Mouse (Mus musculus) hindbrain, embryonic 15.5 days (tissue): ENCODE measurements around the gene Med4. TPM values are rescaled to one million over a fixed set of nuclear protein-coding genes. Genes with fewer than 3 reads are reported as not detected.
A peak's percentile ranks its signal among the peaks of the same experiment; 100 is the strongest.

Experiments
- ATAC-seq: fragments of 200-750 bp; cut with Nextera tagmentation; 2 replicates; pipeline ENCODE4 v1.8.0; 2017; ENCODE audit warnings: low read depth, moderate number of reproducible peaks, moderate TSS enrichment; ENCODE audit not compliant: low FRiP score
- H3K27ac ChIP-seq: fragments of 300-500 bp; sonication (generic); replicated peaks from 2 replicates; pipeline ENCODE4 v1.5.1; 2015; ENCODE audit warnings: mild to moderate bottlenecking, inconsistent platforms
- H3K27me3 ChIP-seq: fragments of 300-500 bp; sonication (generic); 2 replicates; pipeline ENCODE4 v1.6.1; 2015; ENCODE audit warnings: control low read depth, inconsistent platforms
- H3K36me3 ChIP-seq: fragments of 300-500 bp; sonication (generic); 2 replicates; pipeline ENCODE4 v1.6.1; 2015; ENCODE audit warnings: control low read depth, inconsistent platforms
- H3K4me1 ChIP-seq: fragments of 300-500 bp; sonication (generic); replicated peaks from 2 replicates; pipeline ENCODE4 v1.6.1; 2015; ENCODE audit warnings: control low read depth, inconsistent platforms
- H3K4me2 ChIP-seq: fragments of 300-500 bp; sonication (generic); 2 replicates; pipeline ENCODE4 v1.6.1; 2015; ENCODE audit warnings: moderate library complexity, mild to moderate bottlenecking, inconsistent platforms
- H3K4me3 ChIP-seq: fragments of 300-500 bp; sonication (generic); 2 replicates; pipeline ENCODE4 v1.5.1; 2015; ENCODE audit warnings: mild to moderate bottlenecking, inconsistent platforms
- H3K9ac ChIP-seq: fragments of 300-500 bp; sonication (generic); 2 replicates; pipeline ENCODE4 v1.6.1; 2015; ENCODE audit warnings: inconsistent platforms
- H3K9me3 ChIP-seq: fragments of 300-500 bp; sonication (generic); 2 replicates; pipeline ENCODE4 v1.6.1; 2016; ENCODE audit warnings: control low read depth, inconsistent platforms
- WGBS: fragments of 180-500 bp; shearing (Covaris S2); methylation state at CpG from one replicate; pipeline ENCODE4 v1.1.7; 2015; 5-methylcytosine and 5-hydroxymethylcytosine counted together
- polyA plus RNA-seq: library from polyadenylated mRNA; unstranded; fragments of >200 nt; fragmentation: Nextera tagmentation; extraction: Ambion mirVana; gene quantifications from 2 replicates; pipeline ENCODE4 v1.2.1, GENCODE M21; 2015

Gene Med4
- polyA plus RNA-seq, 1 experiment from 2014 or later, result 78.7 TPM

DNA sequence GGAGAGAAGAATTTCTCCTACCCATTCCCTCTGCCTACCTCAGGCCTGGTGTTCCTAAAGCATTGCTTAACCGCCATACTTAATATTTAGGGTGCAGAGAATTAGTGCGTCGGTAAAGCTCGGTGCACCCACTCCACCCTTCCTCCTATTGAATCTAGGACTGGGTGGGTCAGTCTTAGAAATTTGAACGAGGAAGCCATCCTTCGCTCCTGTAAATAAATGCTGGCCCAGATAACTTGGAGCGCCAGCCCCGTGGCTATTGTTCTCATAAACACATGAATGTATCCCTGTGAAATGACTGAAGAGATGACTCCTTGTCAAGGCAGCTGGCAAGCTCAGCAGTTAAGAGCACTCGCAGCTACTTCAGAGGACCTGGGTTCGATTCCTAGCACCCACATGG is 32.7 kb upstream of the Med4 start:
- Histone ChIP-seq H3K9me3 (no peaks in the 10 kb centered on the region), H3K9ac (no peak overlapping the region), H3K4me2 (no peak overlapping the region), H3K4me1 (peaks cover 11% of the 10 kb centered on the region; the same call in 1 of the 2 replicates), H3K27me3 (no peaks in the 10 kb centered on the region), H3K27ac (no peak overlapping the region), H3K4me3 (no peak overlapping the region), H3K36me3 (no peaks in the 10 kb centered on the region)
- ATAC-seq, result no peak
- 93% methylated on average over 10 of the region's 10 CpGs for WGBS

DNA sequence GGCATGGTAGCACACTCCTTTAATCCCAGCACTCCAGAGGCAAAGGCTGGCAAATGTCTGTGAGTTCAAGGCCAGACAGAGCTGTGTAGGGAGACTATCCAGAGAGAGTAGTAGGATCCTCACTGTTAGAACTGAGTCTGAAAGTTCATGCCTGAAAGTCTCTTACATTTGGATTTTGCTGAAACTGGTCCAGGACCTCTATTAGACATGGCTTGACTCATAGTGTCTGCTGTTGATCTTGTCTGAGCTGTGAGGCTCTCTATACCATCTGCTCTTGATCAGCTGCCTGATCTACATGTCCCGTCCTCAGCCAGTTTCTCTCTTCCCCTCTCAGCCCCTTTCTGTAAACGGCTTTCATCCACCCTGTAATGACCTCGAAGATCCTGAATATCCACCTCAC is 31.5 kb upstream of the Med4 start:
- Histone ChIP-seq H3K4me3 (no peak overlapping the region), H3K9me3 (no peaks in the 10 kb centered on the region), H3K9ac (no peak overlapping the region), H3K27me3 (no peaks in the 10 kb centered on the region), H3K27ac (no peak overlapping the region), H3K4me1 (peaks cover 5% of the 10 kb centered on the region; the same call in 1 of the 2 replicates), H3K36me3 (no peaks in the 10 kb centered on the region), H3K4me2 (no peak overlapping the region)
- WGBS, result 81% methylated on average over 3 of the region's 3 CpGs
- no peak for ATAC-seq

DNA sequence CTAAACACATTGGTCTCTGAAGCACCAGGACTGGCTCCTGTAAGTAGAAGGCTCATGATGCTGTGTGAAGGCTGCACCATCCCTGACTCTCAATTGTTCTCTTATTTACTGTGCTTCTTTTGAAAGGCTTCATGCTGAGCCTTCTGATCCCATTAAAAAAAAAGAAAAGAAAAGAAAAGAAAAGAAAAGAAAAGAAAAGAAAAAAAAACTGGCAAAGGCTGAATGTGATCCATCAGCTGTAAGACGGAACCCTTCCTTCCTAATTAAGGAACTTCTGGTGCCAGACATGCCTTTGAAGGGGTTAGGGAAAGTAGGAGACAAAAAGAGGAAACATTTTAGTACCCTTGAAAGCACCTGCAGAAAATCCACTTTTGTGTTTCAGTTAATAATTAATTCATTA is 30.1 kb upstream of the Med4 start:
- Histone ChIP-seq H3K4me2 (no peak overlapping the region), H3K9ac (no peak overlapping the region), H3K9me3 (no peaks in the 10 kb centered on the region), H3K4me3 (no peak overlapping the region), H3K27me3 (no peaks in the 10 kb centered on the region), H3K27ac (no peak overlapping the region), H3K4me1 (peaks cover 5% of the 10 kb centered on the region; the same call in 1 of the 2 replicates), H3K36me3 (no peaks in the 10 kb centered on the region)
- 22% methylated on average over 1 of the region's 1 CpGs for WGBS
- ATAC-seq, result no peak

DNA sequence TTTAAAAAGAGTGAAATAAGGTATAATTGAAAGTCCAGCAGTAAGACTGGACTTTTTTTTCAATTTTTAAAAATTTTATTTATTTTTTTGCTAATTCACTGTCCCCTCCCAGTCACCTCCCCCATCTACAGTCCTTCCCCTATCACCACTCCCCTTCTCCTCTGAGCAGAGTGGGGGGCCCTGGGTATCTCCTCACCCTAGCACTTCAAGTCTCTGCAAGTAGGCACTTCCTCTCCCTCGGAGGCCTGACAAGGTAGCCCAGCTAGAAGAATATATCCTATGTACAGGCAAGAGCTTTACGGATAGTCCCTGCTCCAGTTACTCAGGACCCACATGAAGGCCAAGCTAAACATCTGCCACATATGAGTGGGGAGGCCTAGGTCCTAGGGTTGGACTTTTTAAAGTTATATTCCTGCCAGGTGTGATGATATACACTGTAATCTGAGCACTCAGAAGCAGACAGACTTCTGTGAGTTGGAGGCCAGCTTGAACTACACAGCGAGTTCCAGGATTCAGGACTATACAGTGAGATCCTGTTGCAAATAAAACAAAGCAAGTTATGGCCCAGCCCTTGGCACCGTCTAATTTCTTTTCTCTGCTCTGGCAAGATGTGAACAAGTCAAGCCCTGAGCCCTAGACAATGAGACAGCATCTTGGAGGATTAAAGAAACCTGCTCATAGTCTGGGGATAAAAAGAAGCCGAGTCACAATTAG is 26.2 kb upstream of the Med4 start:
- ATAC-seq, result no peak
- no peaks in the 10 kb centered on the region for H3K4me1 ChIP-seq
- H3K36me3 ChIP-seq, result no peaks in the 10 kb centered on the region
- WGBS, result 85% methylated on average over 5 of the region's 5 CpGs
- no peak overlapping the region for H3K4me3 ChIP-seq
- H3K27ac ChIP-seq, result no peak overlapping the region
- no peaks in the 10 kb centered on the region for H3K9me3 ChIP-seq
- H3K9ac ChIP-seq, result no peak overlapping the region
- H3K27me3 ChIP-seq, result no peaks in the 10 kb centered on the region
- no peak overlapping the region for H3K4me2 ChIP-seq

DNA sequence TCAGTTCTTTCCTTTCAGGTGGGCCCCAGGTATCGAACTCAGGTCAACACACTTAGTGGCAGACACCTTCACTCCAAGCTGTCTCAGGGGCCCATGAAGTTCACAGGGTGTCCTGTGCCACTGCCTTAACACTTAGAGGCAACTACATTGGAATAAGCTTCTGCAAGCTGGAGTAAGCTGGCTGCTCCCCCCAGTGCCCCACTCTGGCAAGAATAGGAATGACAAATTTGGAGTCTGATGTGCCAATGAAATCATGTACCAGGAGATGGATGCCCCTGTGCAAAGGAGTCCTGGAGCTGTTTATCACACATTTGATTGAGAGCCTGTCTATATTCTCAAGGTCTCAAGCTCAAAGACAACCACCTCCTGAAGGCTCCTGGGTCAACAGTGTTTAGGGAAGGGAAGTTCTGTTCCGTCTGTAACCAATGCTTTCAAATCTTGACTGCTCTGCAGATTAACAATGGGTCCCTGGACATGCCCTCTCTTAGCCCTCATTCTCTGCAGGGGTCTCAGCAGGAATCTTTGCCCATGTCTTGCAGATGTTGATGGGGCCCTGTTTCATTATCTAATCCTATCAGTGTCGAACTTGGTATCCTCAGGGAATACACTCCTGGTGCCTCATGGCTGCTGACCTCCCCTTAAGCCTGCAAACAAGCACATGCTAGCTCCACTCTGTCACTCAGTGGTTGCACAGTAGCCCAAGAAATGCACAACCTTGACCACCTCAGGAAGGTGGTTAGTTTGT is 25.3 kb upstream of the Med4 start:
- H3K27me3 ChIP-seq, result no peaks in the 10 kb centered on the region
- H3K4me3 ChIP-seq, result no peak overlapping the region
- no peak overlapping the region for H3K9ac ChIP-seq
- H3K27ac ChIP-seq, result no peak overlapping the region
- H3K4me2 ChIP-seq, result no peak overlapping the region
- ATAC-seq, result no peak
- WGBS, result 67% methylated on average over 3 of the region's 3 CpGs
- no peaks in the 10 kb centered on the region for H3K36me3 ChIP-seq
- H3K4me1 ChIP-seq, result no peaks in the 10 kb centered on the region
- H3K9me3 ChIP-seq, result no peaks in the 10 kb centered on the region

DNA sequence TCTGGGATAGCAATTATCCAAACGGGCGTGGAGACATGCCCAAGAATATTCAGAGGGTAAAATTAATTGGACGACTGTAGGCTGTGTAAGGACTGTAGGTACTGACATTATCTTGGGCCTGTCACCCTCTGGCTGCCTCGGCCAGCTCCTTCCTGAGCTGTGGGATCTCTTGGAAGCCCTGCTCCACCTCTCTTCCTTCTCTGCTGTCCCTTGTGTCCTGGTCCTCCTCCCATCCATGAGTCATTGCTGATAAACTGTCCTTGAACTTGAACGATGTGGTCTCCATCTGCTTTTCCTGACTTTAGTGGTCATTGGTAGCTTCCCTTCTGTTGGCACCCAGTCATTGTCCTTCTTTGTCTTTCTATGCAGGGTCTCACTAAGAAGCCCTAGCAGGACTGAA is 23.2 kb upstream of the Med4 start:
- no peak overlapping the region for H3K27ac ChIP-seq
- no peaks in the 10 kb centered on the region for H3K27me3 ChIP-seq
- no peak overlapping the region for H3K9ac ChIP-seq
- ATAC-seq, result no peak
- H3K4me1 ChIP-seq, result no peaks in the 10 kb centered on the region
- no peaks in the 10 kb centered on the region for H3K9me3 ChIP-seq
- no peaks in the 10 kb centered on the region for H3K36me3 ChIP-seq
- H3K4me2 ChIP-seq, result no peak overlapping the region
- WGBS, result 92% methylated on average over 5 of the region's 5 CpGs
- H3K4me3 ChIP-seq, result no peak overlapping the region

DNA sequence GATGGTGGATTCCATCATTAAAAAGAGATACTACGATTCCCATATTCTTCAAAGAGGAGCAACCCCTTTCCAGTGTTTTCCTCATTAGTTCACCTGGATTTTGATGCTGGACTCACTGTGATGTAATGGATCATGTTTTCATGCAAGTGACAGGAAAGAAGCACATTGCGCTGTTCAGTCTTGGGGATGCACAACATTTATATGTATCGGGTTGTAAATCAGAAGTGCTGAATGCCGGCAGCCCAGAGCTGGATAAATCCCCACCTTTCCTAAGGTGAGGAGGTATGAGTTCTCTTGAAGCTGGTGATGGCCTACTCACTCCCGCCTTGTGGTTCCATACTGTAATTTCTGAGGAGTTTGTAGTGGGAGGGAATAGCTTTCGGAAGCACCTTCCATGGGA is 16.5 kb upstream of the Med4 start:
- Histone ChIP-seq H3K4me3 (no peak overlapping the region), H3K27me3 (no peaks in the 10 kb centered on the region), H3K9me3 (no peaks in the 10 kb centered on the region), H3K4me2 (no peak overlapping the region), H3K9ac (no peak overlapping the region), H3K36me3 (no peaks in the 10 kb centered on the region), H3K4me1 (no peaks in the 10 kb centered on the region), H3K27ac (no peak overlapping the region)
- 95% methylated on average over 6 of the region's 6 CpGs for WGBS
- no peak for ATAC-seq

DNA sequence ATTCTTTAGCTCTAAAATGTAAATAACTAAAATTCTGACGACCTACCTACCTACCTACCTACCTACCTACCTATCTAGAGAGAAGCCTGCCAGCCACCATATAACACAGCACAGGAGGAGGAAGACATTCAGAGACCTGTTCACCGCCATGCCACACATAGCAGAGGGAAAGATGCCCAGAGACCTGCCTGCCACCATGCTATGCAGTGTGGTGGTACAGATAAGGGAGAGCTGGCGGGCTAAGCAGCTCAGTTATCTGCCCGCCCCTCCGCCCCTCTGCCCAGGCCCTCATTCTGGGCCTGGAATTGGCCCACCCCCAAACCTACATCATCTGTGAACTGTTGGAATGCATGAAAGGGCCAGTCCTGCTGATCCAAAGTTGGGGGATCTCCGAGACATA is 15.7 kb upstream of the Med4 start:
- Histone ChIP-seq H3K4me3 (no peak overlapping the region), H3K27me3 (no peaks in the 10 kb centered on the region), H3K9me3 (no peaks in the 10 kb centered on the region), H3K36me3 (no peaks in the 10 kb centered on the region), H3K27ac (no peak overlapping the region), H3K4me1 (no peaks in the 10 kb centered on the region), H3K9ac (no peak overlapping the region), H3K4me2 (no peak overlapping the region)
- no peak for ATAC-seq
- WGBS, result 80% methylated on average over 6 of the region's 6 CpGs

DNA sequence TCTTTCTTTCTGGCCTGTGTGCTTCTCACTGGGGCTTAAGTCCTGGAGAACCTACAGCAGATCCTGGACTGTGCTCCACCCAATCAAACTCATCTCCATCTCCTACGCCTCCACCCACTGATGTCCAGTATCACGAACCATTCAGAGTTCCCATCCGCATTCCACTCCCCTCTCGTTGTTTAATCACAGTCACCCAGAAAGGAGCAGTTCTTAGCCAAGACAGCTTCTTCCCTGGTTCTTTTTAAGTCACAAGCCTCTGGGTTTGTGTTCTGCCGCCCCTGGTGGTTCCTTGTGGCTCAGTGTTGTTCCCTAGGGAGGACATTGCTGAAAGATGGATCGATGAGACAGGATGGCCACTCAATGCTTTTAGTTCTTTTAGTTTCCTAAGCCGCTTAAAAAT is 14.1 kb upstream of the Med4 start:
- H3K4me2 ChIP-seq, result no peak overlapping the region
- no peaks in the 10 kb centered on the region for H3K9me3 ChIP-seq
- no peaks in the 10 kb centered on the region for H3K4me1 ChIP-seq
- WGBS, result 75% methylated on average over 7 of the region's 7 CpGs
- ATAC-seq, result no peak
- H3K4me3 ChIP-seq, result no peak overlapping the region
- no peak overlapping the region for H3K9ac ChIP-seq
- no peak overlapping the region for H3K27ac ChIP-seq
- no peaks in the 10 kb centered on the region for H3K36me3 ChIP-seq
- H3K27me3 ChIP-seq, result no peaks in the 10 kb centered on the region

DNA sequence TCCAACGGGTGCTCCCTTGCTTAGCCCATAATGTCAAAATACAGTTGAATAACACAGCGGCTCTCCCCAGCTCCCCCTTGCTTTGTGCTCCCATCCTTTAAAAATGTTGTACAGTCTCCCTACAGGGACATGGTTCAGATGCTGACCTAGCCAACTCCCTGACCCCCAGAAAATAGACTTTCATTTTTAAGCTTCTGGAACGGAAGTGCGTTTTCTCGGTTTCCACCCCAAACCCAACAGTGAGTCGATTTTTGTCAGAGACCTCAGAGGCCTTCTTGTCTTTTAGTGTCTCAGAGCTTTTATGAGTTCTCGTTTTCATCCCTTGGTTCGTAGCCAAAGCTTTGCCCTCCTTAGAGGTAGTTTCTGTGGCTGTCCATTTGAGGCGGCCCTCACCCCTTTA is 8.5 kb upstream of the Med4 start:
- Histone ChIP-seq H3K27ac (no peak overlapping the region), H3K27me3 (no peaks in the 10 kb centered on the region), H3K36me3 (no peaks in the 10 kb centered on the region), H3K9ac (no peak overlapping the region), H3K4me1 (peaks cover 17% of the 10 kb centered on the region), H3K9me3 (no peaks in the 10 kb centered on the region), H3K4me3 (no peak overlapping the region), H3K4me2 (no peak overlapping the region)
- ATAC-seq, result no peak
- 85% methylated on average over 9 of the region's 9 CpGs for WGBS

DNA sequence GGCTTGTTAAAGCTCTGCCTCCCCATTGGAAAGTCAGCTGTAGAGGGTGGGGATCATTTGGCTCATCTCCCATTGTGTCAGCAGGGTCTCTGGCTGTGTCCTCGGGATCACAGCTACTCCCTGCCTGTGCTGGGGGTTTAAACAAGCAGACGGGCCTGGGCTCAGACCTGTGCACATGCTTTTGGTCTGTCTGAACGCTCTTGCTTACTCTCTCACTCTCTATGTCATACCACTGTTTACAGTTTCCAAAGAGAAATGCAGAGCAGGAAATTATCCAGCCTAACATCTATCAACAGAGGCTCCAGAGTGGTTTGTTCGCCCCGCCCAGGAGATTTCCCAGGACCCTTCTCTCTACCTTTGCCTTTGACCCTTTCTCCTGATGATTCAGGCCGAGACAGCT is 8.1 kb upstream of the Med4 start:
- H3K4me1 ChIP-seq, result peaks cover 17% of the 10 kb centered on the region
- no peak overlapping the region for H3K4me3 ChIP-seq
- H3K36me3 ChIP-seq, result no peaks in the 10 kb centered on the region
- no peaks in the 10 kb centered on the region for H3K9me3 ChIP-seq
- H3K9ac ChIP-seq, result no peak overlapping the region
- no peak for ATAC-seq
- no peaks in the 10 kb centered on the region for H3K27me3 ChIP-seq
- no peak overlapping the region for H3K4me2 ChIP-seq
- 64% methylated on average over 6 of the region's 6 CpGs for WGBS
- H3K27ac ChIP-seq, result peak overlapping the region; percentile 77

DNA sequence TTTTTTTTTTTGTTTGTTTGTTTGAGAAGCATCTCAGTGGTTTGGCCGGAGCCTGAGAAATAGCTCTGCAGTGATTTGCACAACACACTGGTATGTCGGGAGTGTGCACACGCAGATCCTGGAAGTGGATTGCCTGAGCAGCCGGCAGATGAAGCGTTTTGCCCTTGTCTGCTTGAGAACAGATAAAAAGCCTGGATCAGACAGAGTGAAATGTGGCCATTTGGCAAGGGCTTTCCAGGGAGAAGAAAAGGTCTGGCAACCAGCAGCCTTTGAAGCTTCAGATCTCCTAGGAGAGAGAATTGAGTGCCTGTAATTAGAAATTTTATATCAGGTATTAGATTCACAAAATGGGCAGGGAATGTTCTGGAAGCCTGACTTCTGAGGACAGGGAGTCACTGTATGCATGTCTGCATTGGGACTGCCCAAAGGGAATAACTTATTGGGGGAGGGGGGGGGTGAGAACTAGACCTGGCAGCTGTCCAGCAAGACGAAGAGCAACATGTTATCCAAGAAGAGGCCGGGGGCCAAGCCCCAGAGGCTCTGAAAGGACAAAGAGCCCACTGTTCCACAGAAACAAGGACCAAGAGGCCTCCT is 7.1 kb upstream of the Med4 start:
- Histone ChIP-seq H3K36me3 (no peaks in the 10 kb centered on the region), H3K4me3 (no peak overlapping the region), H3K4me2 (no peak overlapping the region), H3K27ac (peak overlapping the region; percentile 77), H3K27me3 (no peaks in the 10 kb centered on the region), H3K4me1 (peaks cover 17% of the 10 kb centered on the region), H3K9me3 (no peaks in the 10 kb centered on the region), H3K9ac (no peak overlapping the region)
- peak; percentile 80 for ATAC-seq
- WGBS, result 32% methylated on average over 7 of the region's 7 CpGs
